In the genomic region with DNA sequence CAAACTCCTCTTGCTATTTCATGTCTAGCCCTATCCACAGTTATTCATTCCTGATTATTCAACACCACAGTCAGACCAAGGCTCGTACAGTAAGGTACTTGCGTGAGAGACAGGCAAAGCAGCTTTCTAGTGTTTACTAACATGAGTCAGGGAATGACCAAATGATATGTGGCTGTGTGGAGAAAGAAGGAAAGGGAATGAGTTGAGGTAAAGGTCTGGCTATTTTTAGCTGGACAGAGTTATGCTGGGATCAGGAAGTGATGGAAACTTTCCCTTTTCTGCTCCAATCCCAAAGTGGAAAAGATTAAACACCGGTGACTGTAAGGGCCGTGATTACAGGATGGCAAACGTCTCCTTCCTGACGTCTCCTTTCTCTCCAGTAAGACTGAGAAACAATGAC, we compare ENCODE assay signal across 23 mouse cellular contexts.
A peak's percentile ranks its signal among the peaks of the same experiment; 100 is the strongest.
DNase-seq lines count a peak whose midpoint lies in the region; ATAC-seq and TF ChIP-seq lines count a peak whose summit lies in the region.
"Had no signal": no experiment of that assay in that cellular context is flagged by ENCODE, and none has a peak within 500 bp of the region (broad histone marks: within the 10 kb centered on the region; RNA-seq: fewer than 3 reads in every experiment).

No protein-coding gene starts in this region.

- H3K4me3 ChIP-seq in heart, embryonic 16.5 days (ENCODE audit: low read length) = no peak overlapping the region
- H3K4me3 ChIP-seq in heart, embryonic 10.5 days = no peak overlapping the region; the same call in 1 of the 2 replicates
- no peak overlapping the region for H3K4me3 ChIP-seq in lung, postnatal 0 days (ENCODE audit: low read depth, low read length)
- H3K4me3 ChIP-seq: embryonic facial prominence, embryonic 10.5 days; hindbrain, embryonic 12.5 days; layer of hippocampus, adult 2 months; midbrain, embryonic 12.5 days; stomach, embryonic 15.5 days had no signal

- H3K27me3 ChIP-seq in heart, embryonic 16.5 days (ENCODE audit: control insufficient read depth, insufficient read depth, low read length) = no peaks in the 10 kb centered on the region
- no peaks in the 10 kb centered on the region for H3K27me3 ChIP-seq in heart, embryonic 10.5 days (ENCODE audit: insufficient read depth, poor library complexity, severe bottlenecking)
- no peaks in the 10 kb centered on the region for H3K27me3 ChIP-seq in lung, postnatal 0 days (replicated peaks; ENCODE audit: insufficient read depth, low read length)
- H3K27me3 ChIP-seq: hindbrain, embryonic 12.5 days; midbrain, embryonic 12.5 days; stomach, embryonic 15.5 days had no signal

- no peak for DNase-seq in heart, embryonic 10.5 days (ENCODE audit: low spot score)
- peak; percentile 11 for DNase-seq in lung, postnatal 0 days (ENCODE audit: low spot score)
- DNase-seq in lung, postnatal 14 days = no peak
- DNase-seq in adipocyte (ENCODE audit: low spot score) = peak; percentile 48
- no peak for DNase-seq in natural killer cell, adult 2 months (ENCODE audit: low spot score in 2 of 2)
- DNase-seq in spleen, adult 12 weeks (ENCODE audit: low spot score) = no peak
- DNase-seq: adrenal gland, adult 2 months; cerebellum, adult 11 months; cerebellum, adult 9-11 months; forebrain, postnatal 0 days; gastrocnemius, postnatal 14 days; kidney, adult 18-20 months; kidney, postnatal 14 days; right cerebral cortex, adult 18-20 months; right cerebral cortex, postnatal 4 days; thymus, adult 2 months had no signal

- WGBS in heart, embryonic 16.5 days = 13% methylated on average over 6 of the region's 6 CpGs
- 26% methylated on average over 6 of the region's 6 CpGs for WGBS in heart, embryonic 10.5 days
- WGBS in lung, postnatal 0 days = 23% methylated on average over 6 of the region's 6 CpGs

- ATAC-seq in heart, embryonic 16.5 days (replicated peaks; ENCODE audit: extremely low read depth, insufficient read depth, low FRiP score) = no peak
- ATAC-seq in lung, postnatal 0 days = 0 out of 2 replicates have a peak, but pooled peaks have one; percentile 40
- ATAC-seq: CD4-positive, CD25-positive, alpha-beta regulatory T cell, adult 4 months; forebrain, postnatal 0 days had no signal

- TF ChIP-seq CTCF in lung, postnatal 0 days (IDR thresholded peaks at IDR 0.05) = no peak

- peak overlapping the region; percentile 42; the same call in 1 of the 2 replicates for H3K27ac ChIP-seq in heart, embryonic 16.5 days (ENCODE audit: low read length)
- H3K27ac ChIP-seq in heart, embryonic 10.5 days = no peak overlapping the region
- H3K27ac ChIP-seq in lung, postnatal 0 days (ENCODE audit: low read length) = no peak overlapping the region
- H3K27ac ChIP-seq: embryonic facial prominence, embryonic 10.5 days; hindbrain, embryonic 12.5 days; layer of hippocampus, adult 2 months; midbrain, embryonic 12.5 days; stomach, embryonic 15.5 days had no signal

- H3K4me1 ChIP-seq in heart, embryonic 16.5 days (ENCODE audit: control insufficient read depth, insufficient read depth, low read length) = peaks cover 5% of the 10 kb centered on the region
- peaks cover 3% of the 10 kb centered on the region; the same call in 1 of the 2 replicates for H3K4me1 ChIP-seq in heart, embryonic 10.5 days
- no peaks in the 10 kb centered on the region for H3K4me1 ChIP-seq in lung, postnatal 0 days (ENCODE audit: insufficient read depth, low read depth, low read length)
- H3K4me1 ChIP-seq: embryonic facial prominence, embryonic 10.5 days; hindbrain, embryonic 12.5 days; midbrain, embryonic 12.5 days; stomach, embryonic 15.5 days had no signal

- no peaks in the 10 kb centered on the region for H3K36me3 ChIP-seq in heart, embryonic 16.5 days (ENCODE audit: control insufficient read depth, insufficient read depth)
- H3K36me3 ChIP-seq in heart, embryonic 10.5 days = no peaks in the 10 kb centered on the region
- H3K36me3 ChIP-seq in lung, postnatal 0 days (ENCODE audit: insufficient read depth, low read length) = no peaks in the 10 kb centered on the region
- H3K36me3 ChIP-seq: embryonic facial prominence, embryonic 10.5 days; hindbrain, embryonic 12.5 days; midbrain, embryonic 12.5 days; stomach, embryonic 15.5 days had no signal

- H3K9me3 ChIP-seq in heart, embryonic 16.5 days (replicated peaks; ENCODE audit: control insufficient read depth, low read length) = no peaks in the 10 kb centered on the region
- H3K9me3 ChIP-seq in heart, embryonic 10.5 days = no peaks in the 10 kb centered on the region
- H3K9me3 ChIP-seq in lung, postnatal 0 days (ENCODE audit: low read length) = no peaks in the 10 kb centered on the region
- H3K9me3 ChIP-seq: embryonic facial prominence, embryonic 10.5 days; hindbrain, embryonic 12.5 days; midbrain, embryonic 12.5 days; stomach, embryonic 15.5 days had no signal

- TF ChIP-seq EP300 in lung, postnatal 0 days (IDR thresholded peaks at IDR 0.05) = 0 out of 2 replicates have a peak, but pooled peaks have one; percentile 14

- H3K9ac ChIP-seq in heart, embryonic 16.5 days (ENCODE audit: low read length) = no peak overlapping the region
- no peak overlapping the region for H3K9ac ChIP-seq in lung, postnatal 0 days (replicated peaks; ENCODE audit: low read depth)
- H3K9ac ChIP-seq: forebrain, postnatal 0 days; hindbrain, embryonic 12.5 days; midbrain, embryonic 12.5 days; stomach, embryonic 15.5 days had no signal

- H3K4me2 ChIP-seq in heart, embryonic 16.5 days (ENCODE audit: low read depth, low read length) = 0 out of 2 replicates have a peak overlapping the region, but pooled peaks have one; percentile 20
- no peak overlapping the region for H3K4me2 ChIP-seq in lung, postnatal 0 days (replicated peaks; ENCODE audit: low read depth, low read length)
- H3K4me2 ChIP-seq: hindbrain, embryonic 12.5 days; midbrain, embryonic 12.5 days; stomach, embryonic 15.5 days had no signal

Comparison
In these comparisons a context has a peak if more than half of its experiments do, and no peak if none do; other contexts are left out.
1. DNase-seq: peak in lung, postnatal 0 days (single experiment) and adipocyte (single experiment); none in heart, embryonic 10.5 days (single experiment), lung, postnatal 14 days (single experiment), natural killer cell, adult 2 months (0 of 2) and spleen, adult 12 weeks (single experiment).